Mouse (Mus musculus): ENCODE measurements around the gene Rnf114.

Gene Rnf114

DNA sequence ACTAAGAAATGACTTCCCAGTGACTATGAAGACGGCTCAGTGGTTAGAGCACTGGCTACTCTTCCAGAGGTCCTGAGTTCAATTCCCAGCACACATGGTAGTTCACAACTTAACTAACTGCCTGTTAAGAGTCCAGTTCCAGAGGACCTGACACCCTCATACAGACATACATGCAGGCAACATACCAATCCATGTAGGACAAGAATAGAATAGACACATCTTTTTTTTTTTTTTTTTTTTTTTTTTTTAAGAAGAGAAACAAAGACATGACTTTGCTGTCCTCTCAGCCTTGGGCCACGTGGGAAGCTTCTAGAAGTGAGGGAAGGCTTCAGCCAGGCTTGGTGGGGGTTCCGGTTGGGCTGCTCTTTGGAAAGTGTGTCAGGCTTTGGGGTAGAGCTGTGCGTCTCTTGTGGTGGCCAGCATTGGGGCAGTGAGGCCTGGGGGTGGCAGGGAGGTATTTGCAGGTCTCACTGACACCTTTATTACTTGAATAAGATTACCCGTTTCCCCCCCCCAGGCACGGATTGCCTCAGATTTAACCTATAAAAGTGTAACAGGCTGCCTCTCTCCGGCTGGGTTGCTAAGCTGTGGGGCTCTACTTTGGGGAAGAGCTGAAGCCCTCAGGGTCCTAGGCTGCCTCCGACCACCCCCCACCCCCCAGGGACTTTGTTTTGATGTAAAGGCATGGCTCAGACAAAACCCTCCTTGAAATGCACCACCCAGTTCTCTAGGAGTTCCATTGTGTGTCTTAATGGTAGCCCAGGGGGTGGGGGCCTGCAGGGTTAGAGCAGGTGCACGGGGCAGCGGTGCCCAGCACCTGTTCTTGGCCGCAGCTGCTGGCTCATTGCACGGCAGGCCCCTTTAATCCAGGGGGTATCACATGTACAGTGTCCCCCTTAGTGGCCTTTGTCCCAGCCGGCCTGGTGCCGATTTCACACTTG is 47.4 kb downstream of the Rnf114 start:
- in situ Hi-C loops (cut with MboI, MseI) = no loop called here

DNA sequence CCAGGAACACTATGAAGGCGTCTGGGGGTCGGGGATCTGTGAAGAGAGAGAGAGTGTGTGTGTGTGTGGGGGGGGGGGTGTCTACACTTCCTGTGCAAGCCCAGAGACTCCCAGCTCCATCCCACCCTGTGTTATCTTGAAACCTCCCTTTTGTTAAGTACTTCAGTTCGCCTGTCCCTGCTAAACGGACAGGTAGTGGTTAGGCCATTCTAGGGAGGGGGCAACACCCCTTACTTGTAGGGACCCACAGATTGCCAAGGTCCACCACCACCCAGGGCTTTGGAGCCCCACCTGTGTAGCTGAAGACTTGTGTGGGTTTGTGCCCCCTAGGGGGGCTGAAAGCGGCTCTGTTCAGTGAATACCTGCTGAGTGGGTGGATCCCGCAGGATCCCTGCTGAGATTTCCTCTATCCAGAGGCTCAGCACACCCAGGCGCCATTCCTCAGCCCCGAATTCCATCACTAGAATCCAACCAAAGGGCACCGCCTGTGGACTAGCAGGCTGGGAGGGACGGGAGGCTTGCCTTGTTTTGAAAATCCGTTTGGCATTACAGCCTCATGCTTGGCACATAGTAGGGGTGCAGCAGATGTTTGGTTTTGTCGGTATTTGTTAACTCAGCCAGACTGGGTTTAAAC is 48.1 kb downstream of the Rnf114 start:
- in situ Hi-C loops (cut with MboI, MseI) = no loop called here

DNA sequence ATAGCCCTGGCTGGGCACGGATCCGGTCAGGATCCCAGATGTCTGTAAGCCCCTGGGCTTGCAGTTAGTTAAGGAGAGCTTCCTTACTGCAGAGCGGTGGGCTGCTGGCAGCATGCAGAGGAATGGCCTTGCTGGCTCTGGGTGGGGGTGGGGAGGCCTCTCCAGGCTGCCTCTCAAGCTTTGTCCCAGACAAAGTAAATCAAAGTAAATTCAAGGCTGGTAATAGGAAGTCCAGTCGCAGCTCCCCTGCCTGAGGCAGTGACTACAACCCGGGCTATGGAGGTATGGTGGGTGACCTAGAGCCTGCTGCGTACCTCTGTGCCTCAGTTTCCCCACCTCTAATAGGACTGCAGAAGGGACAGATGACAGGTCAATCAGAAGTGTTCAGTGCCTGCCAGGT is 48.9 kb downstream of the Rnf114 start:
- in situ Hi-C loops (cut with MboI, MseI) = no loop called here

DNA sequence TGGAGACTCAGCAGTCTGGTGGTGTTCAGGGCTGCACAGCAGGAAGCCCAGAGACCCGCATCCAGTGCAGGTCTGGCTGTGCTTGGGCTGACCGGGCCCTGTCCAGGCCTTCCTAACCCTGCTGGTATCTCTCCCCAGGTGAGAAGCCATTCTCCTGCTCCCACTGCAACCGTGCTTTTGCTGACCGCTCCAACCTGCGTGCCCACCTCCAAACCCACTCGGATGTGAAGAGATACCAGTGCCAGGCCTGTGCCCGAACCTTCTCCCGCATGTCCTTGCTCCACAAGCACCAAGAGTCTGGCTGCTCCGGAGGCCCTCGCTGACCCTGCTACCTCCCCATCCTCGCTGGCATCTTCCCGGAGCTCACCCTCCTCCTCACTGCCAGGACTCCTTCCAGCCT is 49.3 kb downstream of the Rnf114 start:
- in situ Hi-C loops (cut with MboI, MseI) = no loop called here

DNA sequence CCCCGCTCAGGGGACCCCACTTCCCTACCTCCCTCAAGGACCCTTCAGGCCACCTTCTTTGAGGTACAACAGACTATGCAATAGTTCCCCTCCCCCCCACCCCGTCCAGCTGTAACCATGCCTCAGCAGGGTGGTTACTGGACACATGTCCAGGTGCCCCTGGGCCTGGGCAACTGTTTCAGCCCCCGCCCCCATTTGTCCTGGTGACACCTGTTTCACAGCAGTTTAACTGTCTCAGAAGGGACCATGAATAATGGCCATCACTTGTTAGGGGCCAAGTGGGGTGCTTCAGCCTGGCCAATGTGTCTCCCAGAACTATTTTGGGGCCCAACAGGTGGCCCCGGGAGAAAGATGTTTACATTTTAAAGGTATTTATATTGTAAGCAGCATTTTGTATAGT is 49.9 kb downstream of the Rnf114 start:
- in situ Hi-C loops (cut with MboI, MseI) = no loop called here

DNA sequence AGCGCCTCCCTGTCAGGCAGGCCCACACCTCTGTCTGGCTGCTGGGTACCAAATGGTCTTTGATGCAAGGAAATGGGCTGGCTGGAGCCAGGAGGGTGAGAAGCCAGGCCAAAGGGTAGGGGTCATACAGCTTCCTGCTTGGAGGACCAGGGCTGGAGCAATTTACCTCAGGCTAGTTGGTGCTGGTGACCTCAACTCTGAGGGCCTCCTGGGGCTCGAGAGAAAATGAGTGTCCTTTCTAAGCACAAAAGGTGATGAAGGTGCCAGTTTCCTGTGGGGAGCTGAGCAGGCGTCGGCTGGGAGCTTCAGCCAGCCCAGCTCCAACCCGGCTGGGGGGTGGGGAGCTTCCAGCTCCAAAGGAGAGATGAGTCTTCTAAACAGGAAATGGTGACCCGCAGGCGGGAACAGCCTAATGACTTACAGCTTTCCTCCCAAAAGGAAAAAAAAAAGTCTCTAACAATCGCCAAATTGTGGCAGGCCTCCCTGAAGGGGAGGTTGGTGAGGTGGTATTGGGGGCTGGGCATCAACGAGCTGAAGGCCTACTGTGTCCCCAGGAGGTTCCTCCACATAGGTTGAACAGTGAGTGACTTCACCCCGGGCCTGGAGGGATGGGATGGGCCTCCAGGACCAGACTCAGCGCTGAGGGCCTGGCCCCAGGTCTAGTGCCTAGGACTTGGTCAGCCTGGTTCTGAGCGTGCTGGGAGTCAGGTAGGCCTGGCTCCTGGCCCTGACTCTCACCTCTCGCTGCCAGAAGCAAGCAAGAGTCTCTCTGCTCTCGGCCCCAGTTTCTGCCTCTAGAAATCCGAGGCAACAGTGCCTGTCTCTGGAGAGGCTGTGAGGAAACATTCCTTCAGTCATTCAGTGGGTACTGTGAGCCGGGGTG is 50.9 kb downstream of the Rnf114 start:
- in situ Hi-C loops (cut with MboI, MseI) = no loop called here

DNA sequence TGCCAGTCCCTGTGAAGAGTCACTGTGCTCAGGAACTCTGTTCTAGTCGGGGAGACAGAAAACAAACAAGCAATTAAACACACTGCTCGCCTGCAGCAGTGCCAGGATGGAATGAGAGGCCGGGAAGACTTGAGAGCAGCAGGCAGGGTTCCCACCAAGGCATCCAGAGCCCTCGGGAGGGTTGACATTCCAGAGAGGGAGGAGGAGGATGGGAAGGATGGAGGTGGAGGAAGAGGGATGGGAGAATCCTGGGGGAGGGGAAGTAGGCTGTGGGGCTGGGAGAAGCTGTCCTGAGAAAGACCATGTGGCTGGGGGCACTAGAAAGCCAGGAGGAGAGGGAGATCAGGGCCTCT is 51.5 kb downstream of the Rnf114 start:
- in situ Hi-C loops (cut with MboI, MseI) = no loop called here

DNA sequence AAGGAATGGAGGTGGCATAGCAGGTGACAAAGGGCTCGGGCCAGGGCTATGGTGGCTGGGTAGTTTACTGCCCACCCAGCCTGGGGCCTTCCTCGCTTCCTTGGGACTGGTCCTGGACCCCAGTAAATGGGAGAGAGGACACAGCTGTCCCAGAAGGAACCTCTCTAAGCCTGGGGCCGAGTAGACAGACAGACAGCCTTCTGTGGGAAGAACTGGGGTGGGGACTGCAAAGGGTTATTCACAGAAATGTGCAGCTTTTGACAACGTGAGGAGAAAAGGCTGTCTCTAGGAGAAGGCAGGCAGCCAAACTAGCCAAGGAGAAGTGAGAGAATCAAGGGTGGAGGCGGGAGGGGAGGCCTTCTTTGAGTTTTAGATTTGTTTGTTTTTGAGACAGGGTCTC is 52.0 kb downstream of the Rnf114 start:
- in situ Hi-C loops (cut with MboI, MseI) = no loop called here

DNA sequence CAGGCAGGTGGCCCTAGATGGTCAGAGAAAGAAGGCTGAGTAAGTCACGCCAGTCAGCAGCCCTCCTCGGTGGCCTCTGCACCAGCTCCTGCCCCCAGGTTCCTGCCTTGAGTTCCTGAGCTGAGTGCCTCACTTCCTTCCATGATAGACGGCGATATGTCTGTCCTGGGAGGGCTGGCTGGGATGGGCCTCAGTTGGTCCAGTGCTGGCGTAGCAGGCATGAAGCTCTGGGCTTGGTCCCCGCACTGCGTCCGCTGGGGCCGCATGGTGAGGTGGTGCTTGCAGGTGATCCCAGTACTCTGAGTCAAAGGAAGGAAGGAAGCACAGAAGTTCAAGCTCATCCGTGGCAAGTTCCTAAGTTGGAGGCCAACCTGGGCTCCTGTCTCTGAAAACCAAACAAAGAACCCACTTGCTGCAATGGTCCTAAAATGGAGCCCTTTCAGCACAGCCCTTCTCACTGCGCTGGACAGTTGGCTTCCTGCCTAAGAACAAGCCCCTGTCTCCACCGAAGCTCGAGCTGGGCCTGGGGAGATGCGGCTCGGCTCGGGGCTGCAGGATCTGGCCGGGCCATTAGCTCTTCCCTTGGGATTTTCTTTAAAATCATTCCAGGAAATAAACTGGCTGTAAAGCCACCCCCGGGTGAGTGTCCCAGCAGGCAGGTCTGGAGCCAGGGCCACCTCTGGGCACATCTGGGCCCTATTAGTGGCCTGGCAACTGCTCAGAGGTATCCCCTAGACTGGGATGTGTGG is 54.2 kb downstream of the Rnf114 start:
- in situ Hi-C loops (cut with MboI, MseI) = no loop called here

DNA sequence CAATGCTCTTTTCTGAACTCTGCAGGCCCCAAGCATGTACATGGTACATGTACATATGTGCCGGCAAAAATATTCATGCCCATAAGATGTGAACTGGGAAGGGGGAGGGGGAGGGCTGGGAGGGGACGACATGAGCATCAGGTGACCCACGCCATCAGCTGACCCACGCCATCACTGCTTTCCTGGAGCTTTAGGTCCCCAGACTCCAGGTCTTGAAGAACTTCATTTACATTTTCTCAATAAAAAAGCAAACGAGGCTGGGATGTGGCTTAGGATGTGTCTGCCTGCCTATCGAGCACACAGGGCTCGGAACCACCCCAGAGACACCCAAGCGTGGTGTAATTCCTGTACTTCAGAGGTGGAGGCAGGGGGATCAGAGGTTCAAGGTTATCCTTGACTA is 55.0 kb downstream of the Rnf114 start:
- in situ Hi-C loops (cut with MboI, MseI) = no loop called here

DNA sequence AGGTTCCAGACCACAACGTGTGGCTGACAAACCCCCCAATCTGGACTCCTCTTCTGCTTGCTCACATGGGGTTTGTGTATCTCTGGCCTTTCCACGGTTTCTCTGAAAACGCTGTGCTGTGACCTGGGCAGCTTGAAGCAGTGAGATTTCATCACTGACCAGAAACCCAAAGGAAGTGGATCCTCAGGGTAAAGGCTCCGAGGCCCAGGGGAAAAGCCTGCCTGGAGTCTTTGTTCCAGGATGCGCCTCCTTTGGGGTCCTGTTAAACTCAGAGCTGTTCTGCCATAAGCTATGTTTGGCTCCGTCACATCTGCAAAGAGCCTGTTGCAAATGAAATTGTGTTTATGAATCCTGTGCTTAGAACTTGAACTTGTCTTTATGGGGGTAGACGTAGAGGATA is 56.5 kb downstream of the Rnf114 start:
- in situ Hi-C loops (cut with MboI, MseI) = no loop called here

DNA sequence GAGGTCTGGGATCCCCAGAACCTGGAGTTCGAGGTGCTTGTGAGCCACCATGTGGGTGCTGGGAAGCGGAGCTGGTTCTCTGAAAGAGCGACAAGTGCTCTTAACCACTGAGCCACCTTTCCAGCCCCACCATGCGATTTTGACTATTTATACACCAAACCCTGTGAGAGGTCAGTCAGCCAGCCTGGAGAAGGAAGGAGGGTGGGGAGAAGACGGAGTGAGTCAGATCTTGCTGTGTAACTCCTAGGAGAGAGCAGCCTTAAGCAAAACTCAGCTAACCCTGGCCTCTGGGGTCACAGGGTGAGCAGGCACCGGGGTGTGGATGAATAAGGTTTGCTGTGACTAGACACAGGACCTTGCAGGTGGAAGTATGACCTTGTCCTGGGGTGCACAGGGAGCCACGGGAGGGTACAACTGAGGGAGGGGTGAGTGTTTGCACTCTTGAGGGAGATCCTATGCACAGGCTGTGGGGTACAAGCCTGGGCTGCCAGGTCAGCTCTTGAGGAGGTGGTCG is 58.0 kb downstream of the Rnf114 start:
- in situ Hi-C loops (cut with MboI, MseI) = no loop called here

DNA sequence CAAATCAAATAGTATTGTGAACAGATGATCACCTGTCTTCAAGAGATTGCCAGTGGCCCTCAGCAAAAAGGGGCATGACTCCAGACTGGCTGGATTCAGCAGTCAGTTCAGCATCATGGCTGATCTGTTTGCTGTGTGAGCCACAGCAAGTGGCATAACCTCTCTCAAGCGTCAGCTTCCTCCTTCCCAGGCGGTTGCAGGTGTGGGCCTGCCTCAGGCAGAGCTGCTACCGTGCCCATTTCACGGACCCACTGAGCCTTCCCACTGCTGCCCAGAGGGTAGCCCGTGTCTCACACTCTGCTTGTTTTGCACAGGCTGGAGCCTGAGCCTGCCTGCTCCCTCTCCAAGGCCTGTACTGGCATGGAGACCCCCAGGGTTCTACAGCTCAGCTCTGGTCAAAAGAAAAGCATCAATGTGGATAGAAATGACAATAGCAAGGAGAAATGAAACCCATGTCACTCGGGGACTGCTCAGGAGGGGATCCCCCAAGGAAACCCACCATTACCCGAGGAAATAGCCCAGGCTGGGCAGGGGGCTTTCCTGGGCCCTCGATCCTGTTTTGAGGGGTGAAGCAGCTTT is 59.0 kb downstream of the Rnf114 start:
- in situ Hi-C loops (cut with MboI, MseI) = no loop called here

DNA sequence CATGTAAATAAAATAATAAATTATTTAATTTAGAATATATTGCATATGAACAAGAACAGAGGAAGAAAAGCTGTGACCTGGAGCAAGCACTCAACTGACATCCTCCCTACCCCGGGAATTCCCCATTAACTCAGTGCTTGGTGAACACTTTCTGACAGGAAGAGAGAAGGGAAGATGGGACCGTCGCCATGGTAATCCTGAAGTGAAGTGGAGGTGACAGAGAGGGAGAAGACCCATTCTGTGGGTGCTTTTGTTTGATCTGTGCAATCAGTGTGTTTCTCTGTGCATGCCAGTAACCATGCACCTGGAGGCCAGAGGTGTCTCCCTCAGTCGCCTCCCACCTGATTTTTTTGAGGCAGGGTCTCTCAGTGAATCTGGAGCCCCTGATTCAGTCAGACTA is 59.8 kb downstream of the Rnf114 start:
- in situ Hi-C loops (cut with MboI, MseI) = no loop called here

DNA sequence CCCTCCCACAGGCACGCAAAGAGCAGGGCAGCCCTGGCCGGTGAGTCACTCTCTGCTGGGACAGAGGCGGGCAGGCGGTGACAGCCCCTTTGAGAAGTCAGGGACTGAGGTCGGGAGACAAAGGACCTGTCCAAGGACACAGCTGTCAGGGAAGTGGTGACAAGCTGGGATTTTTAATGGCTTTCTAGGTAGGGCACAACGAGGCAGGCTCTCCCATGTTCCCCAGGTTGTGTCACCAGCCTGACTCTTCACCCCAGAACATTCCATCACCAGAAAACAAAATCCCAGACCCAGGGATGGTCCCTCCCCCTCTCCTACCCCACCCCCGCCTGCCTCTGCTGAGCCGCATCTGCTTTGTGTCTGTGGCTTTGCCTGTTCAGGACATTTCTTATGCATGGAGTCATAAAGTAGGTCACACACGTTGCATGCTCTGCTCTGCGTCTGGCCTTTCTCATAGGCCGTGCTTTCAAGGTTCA is 60.5 kb downstream of the Rnf114 start:
- in situ Hi-C loops (cut with MboI, MseI) = no loop called here

DNA sequence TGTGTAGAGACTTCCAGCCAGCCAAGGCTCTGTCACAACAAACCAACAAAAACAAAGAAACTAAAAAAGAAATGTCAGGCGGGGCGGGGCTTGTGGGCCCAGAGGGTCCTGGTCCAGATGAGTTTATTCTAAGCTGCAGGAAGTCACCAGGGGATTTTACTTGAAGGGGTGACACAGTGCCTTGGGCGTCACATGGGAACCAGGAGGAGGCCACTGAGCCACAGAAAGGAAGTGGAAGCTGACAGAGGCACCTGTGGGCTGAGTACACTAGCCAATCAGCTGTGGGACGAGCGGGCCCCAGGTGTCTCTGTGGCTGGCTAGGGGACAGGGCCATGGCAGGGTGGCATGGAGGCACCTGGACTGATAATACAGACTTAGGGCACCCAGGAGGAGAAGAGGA is 63.3 kb downstream of the Rnf114 start:
- in situ Hi-C loops (cut with MboI, MseI) = no loop called here

DNA sequence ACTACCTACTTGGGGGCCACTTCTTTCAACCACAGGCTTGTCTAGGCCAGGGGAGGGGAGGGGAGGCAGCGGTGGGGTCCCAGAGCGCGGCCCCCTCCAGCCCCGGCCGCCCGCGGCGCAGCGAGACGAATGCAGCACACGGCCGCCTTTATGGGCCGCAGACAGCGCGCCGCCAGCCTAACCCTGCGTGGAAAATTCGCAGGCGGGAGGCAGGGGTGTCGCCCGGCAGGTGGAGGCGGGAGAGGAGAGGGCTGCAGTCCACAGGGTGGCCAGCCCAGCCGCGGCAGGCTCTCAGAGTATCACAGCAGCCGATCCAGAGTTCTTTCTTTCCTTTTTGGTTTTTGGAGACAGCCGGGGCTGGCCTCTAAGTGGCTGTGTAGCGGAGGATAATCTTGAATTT is 67.0 kb downstream of the Rnf114 start:
- in situ Hi-C loops (cut with MboI, MseI) = no loop called here

DNA sequence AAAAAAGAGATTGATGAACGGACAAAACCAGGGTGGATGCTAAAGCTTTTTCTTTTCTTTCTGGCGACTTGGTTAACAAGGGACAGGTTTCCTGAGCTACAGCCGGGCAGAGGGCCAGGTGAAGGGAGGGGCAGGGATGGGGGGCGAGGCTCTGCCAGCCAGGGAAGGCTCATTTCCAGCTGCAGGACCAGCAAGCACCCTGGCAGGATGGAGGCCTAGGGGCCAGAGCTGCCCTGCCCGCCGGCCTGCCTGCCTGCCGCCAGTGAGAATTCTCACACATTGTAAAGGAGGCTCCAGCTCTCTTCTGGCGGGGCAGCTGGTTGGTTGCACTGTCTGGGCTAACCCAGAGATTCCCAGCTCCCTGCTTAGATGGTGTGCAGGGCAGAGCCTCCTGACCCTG is 69.7 kb downstream of the Rnf114 start:
- in situ Hi-C loops (cut with MboI, MseI) = no loop called here

DNA sequence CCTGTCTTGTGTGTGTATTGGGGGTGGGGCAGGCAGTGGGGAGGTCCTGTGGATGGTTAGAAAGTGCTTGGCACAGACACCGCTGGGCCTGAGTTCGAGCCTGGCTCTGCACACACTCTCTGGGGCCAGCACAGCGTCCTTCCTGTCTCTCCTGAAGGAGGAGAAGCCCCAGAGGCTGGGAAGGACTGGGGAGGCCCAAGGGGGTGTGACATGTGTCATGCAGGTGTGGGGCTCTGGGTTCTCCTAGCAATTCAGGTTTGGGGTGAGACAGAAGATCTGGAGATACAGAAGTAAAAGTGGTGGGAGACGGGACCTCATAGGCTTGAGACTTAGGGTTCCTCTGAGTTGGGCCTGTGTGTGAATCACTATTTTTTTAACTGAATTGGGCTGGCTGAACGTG is 70.6 kb downstream of the Rnf114 start:
- in situ Hi-C loops (cut with MboI, MseI) = no loop called here

DNA sequence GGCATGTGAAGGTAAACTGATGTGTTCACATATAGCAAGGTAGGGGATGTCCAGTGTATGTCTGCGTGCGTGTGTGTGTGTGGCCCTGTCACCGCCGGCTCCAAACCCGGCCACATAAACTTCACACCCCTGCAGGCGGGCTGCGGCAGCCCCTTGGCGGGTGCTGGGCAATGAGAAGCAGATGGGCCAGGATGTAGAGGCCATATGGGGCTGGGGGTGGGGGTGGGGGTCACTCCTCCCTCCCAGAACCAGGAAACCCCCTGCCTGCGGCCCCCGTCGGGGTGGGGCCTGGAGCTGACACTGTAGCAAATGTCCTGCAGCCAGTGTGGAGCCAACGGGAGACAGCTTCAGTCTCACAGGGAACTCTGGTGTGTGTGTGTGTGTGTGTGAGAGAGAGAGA is 71.3 kb downstream of the Rnf114 start:
- in situ Hi-C loops (cut with MboI, MseI) = no loop called here
